Mouse (Mus musculus) induced T-regulatory cell, adult 2 months (primary cell): ENCODE results near the gene Gstp3.
"Not testable (repeated sequence)": the region's sequence is repeated elsewhere in the genome, so short reads cannot be mapped to it uniquely, and the experiment has no call there.

Experiments
- DNase-seq: peaks from one replicate; pipeline ENCODE4 v3.0.0-alpha.2; 2012; ENCODE audit warnings: low read depth

Gene Gstp3

DNA sequence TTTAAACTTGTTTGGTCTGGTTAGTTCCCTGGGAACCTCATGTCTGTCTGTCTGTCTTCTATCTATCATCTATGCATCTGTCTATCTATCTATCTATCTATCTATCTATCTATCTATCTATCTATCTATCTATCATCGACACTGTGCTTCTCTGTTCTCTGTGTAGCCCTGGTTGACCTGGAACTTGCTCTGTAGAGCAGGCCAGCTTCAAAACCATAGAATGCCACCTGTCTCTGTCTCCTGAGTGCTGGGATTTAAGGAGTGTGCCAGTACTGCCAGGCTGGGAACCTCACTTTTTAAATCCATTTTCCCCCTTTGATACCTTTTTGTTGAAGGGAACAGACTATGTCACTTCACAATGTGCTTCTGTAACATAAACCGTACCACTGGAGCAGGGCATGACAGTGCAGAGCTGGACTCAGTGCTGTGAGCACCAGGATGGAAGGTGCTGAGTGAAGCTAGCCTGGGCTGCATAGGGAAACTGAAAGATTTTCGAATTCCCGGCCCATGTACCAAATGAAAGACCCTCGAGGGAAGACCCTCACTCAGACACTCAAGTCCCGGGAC is 1.6 kb upstream of the Gstp3 start:
- peak; percentile 77 for DNase-seq

DNA sequence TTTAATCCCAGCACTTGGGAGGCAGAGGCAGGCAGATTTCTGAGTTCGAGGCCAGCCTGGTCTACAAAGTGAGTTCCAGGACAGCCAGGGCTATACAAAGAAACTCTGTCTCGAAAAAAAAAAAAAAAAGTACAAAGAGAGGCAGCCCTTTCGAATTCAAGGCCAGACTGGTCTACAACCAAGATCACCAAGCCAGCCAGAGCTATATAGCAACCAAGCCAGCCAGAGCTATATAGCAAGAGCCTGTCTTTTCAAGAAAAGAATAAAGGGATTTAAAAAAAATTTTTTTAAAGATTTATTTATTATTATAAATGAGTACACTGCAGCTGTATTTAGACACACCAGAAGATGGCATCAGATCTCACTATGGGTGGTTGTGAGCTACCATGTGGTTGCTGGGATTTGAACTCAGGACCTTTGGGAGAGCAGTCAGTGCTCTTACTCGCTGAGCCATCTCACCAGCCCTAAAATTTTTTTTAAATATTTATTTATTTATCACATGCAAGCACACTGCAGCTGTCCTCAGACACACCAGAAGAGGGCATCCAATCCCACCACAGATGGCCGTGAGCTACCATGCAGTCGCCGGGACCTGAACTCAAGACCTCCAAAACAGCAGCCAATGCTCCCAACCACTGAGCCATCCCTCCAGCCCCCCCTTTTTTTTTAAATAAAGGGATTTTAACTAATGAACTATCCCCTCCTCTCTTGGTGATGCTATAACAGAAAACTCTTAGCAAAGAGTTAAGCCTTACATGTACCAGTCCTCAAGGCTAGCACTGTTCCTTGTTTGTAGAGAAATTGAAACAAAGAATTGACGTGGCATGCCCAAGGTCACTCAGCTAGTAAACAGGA is 902 bp upstream of the Gstp3 start:
- peak; percentile 58 for DNase-seq

DNA sequence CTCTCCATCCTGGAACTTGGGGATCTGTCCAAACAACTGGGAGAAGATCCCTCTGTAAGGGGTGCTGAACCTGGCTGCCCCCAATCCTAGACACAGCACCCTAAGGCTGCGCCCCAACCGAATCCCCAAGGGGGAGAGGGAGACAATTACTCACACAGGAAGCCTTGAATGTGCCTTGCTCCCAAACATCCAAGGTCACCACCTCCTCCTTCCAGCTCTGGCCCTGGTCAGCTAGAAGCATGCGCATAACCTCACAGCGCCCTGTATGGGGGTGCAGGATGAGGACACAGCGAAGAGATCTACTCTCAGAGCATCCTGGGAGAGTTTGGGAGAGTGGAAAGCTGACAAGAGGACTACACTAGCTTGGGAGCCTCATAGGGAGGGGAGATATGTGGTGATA is 788 bp downstream of the Gstp3 start:
- no peak for DNase-seq

DNA sequence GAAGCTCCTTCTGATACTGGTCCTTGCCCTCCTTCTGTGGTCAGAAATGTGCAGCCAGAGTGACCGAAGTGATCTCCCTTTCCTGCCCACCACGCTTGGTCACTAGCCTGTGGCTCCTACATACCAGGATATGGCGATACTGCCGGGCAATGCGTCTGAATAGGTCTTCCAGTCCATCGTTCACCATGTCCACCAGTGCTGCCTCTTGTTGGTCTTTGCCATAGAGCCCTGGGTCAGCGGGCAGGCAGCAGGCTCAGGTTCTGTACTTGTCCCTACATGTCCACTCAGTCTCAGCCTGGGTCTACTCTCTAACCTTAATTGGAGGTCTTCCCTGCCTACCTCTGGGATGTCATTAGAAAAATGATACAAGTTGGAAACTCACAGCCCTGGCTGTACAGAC is 1.4 kb downstream of the Gstp3 start:
- DNase-seq = no peak

DNA sequence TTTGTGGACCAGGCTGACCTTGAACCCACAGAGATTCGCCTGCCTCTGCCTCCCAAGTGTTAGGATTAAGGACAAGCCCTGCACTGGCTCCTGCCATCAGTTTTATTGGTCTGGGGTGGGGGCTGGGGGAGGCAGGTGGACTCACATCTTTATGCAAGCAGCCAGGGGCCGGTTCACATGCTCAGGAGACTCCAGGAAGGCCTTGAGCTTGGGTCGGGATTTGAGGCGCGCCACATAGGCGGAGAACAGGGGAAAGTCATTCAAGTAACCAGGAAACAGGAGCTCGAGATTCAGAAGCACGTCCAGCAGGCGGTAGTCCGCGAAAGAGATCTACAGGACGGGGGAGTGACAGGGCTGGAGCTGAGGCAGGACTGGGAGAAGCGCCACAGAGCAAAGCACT is 2.0 kb downstream of the Gstp3 start:
- no peak for DNase-seq

DNA sequence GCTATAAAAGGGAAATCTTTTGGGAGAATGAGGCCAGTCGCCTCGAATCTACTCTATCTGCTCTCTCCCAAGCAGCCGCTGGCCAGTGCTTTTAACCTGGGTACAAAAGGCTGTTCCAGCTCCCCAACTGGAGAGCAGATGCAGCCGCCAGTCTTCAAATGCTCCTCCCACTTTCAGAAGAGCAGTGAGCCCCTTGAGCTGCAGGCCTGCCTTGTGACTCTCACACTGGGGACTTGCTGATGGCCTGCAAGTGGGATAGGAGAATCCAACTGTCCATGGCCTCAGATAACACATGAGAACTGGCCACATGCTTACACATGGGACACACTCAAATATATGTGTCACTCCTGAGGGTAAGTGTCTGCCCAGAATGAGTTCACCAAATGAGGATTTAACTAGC is 2.6 kb downstream of the Gstp3 start:
- no peak for DNase-seq

DNA sequence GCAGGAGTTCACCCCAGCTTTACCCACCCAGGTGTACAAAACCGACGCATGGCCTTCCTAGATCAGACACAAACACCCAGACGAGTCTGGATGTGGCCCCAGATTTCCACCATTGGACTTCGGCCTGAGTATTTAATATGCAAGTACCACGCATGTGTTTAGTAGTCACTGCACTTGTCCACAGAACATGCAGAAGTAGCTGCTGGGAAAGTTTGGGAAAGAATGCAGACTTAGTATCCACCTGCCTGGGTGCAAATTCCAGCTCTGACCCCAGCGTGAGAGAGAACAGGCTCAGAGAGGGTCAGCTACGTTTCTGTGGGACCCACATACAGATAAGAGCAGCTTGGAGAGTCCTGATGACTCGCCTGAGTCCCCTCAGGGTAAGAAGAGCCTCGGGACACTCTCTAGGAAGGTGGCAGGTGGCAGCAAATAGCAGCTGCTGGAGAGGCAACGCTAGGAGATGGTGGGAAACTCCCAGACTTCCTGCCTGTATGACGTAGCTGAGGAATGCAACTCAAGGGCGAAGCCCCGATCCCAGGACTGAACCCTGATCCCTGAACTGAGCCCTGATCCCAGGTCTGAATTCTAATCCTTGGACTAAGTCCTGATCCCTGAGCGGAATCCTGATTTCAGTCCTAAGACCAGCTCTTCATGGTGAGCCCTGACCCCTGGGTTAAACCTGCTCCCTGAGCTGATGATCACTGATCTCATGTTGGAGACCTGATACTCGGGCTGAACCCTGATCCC is 3.2 kb downstream of the Gstp3 start:
- DNase-seq = no peak

DNA sequence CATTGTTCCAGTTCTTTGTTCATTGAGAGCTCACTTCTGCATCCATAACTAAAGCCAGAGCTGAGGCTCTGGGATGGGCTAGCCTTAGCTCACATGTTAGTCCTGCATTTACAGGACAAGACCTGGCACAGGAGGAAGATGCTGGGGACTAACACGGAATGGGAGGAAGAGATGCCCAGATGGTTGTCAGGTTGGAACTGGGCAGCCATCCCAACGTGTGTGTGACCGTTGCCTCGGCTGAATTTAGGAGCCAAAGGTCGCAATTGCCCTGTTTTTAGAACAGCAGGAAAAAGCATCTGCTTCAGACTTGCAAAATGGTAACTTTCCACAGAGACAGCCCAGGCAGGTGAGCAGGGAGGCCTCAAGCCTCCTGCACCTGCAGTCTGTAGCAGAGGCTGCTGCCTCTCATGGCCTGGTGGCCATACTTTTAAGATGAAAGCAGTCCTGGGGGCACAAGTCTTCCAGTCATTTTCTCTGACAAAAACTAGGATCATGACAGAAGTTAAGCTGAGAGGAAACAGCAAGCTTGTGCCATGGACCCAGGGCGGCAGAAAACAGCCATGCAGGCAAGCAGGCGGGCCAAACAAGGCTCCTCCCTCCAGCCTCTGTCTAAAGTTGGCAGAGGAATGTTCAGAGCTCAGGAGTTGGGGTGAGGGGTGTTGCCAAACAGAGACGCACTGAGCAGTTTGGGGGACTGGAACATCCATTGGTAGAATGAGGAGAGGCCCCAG is 4.0 kb downstream of the Gstp3 start:
- no peak for DNase-seq

DNA sequence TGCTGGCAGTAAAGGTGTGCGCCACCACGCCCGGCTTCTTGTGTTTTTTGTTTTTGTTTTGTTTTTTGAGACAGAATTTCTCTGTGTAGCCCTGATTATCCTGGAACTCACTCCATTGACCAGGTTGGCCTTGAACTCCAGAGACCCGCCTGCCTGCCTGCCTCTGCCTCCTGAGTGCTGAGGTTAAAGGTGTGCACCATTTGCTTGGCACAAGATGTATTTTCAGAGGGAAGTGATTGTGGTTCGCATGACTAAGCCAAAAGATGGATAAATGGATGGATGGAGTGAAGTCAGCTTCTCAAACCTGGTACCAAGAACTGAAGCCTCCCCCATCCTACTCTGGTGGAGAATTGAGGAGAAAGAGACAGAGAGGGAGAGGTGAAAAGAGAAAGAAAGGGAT is 4.8 kb downstream of the Gstp3 start:
- no peak for DNase-seq

DNA sequence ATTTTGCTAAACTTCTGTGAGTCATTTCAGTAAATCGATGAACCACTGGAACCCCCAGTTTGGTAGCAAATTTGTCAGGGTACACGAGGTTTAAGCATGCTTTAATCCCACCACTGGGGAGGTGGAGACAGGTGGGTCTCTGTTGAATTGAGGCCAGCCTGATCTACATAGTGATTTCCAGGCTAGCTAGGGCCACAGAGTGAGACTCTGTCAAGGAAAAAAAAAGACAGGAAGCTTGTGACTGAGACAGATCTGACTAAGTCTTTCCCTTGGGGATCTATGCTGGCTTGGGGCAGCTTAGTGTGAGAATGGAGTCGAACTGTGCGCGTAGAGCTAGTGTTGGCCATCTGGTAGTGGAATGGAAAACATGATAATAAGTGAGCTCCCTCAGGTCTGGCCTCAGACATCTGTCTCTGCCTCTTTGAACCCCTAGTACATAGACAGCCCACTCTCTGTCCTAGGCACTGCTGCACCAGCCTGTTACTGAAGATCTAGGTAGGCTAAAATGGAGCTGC is 6.8 kb downstream of the Gstp3 start:
- peak; percentile 83 for DNase-seq

DNA sequence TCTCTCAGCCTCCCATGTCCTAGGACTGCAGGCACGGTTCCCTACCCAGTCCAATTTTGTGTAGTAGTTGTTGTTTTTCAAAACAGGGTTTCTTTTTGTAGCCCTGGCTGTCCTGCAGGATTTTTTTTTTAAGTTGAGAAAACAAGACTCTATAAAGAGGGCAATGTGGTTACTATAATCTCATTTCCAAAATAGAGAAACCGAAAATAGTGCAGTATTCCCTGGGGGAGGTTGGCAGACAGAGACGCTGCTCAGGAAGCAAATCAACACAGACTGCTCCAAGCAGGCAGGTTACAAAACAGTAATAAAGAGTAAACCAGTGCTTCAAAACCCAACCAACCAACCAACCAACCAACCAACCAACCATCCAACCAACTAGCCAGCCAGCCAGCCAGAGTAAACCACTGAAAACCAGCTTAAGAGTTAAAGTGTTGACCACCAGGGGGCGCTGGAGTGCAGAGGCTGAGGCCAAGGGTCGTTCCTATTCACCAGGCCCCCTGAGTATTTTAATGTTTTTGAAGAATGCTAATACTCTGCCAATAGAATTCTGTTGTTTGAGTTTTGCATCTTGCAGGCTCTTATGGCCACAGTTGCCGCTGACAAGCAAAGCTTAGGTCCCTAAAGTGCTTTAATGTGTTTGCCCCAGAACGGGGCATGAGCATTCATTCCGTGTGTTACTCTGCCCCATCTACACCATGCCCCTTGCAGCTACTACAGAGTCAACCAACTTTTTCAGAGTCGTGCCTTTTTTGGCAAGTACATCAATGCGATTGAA is 7.4 kb downstream of the Gstp3 start:
- DNase-seq = peak; percentile 90

DNA sequence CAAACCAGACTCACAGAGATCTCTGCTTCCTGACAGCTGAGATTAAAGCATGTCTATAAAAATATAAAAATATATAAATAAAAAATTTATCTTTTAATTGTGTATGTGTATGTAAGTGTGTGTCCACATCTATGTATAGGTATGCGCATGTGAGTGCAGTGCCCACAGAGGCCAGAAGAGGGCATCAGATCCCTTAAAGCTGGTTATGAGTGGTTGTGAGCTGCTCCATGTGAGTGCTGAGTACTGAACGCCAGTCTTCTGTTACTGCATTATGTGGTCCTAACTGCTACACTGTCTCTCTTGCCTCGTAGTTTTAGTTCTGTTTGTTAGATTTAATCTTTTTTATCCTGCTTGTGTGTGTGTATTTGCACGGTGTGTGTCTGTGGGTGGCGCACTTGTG is 8.4 kb downstream of the Gstp3 start:
- peak; percentile 60 for DNase-seq

DNA sequence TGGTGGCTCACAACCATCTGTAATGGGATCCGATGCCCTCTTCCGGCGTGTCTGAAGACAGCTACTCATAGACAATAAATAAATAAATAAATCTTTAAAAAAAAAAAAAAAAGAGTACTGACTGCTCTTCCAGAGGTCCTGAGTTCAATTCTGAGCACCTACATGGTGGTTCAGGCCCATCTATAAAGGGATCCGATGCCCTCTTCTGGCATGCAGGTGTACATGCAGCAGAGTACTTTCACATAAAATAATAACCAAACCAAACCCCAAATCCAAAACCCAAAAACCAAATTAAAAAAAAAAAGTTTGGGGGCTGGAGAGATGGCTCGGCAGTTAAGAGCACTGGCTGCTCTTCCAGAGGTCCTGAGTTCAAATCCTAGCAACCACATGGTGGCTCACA is 10.3 kb downstream of the Gstp3 start:
- DNase-seq = not testable (repeated sequence)

DNA sequence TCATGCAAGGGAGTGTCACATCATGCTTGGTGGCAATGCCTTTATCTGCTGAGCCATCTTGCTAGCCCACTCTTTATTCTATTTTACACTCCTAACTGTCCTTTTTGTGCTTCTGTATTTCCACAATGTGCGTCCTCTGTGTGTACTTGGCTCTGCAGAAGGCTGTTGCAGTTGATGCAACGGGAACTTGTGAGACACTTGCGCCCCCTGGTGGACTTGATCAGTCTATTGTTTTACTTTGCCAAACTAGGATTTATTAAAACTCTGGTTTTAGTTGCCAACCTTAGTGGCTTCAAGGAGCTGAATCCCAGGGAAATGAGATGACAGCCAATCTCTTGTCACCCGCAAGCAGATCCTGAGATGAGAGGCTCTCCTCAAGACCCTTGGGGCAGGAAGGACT is 11.5 kb downstream of the Gstp3 start:
- peak; percentile 94 for DNase-seq

DNA sequence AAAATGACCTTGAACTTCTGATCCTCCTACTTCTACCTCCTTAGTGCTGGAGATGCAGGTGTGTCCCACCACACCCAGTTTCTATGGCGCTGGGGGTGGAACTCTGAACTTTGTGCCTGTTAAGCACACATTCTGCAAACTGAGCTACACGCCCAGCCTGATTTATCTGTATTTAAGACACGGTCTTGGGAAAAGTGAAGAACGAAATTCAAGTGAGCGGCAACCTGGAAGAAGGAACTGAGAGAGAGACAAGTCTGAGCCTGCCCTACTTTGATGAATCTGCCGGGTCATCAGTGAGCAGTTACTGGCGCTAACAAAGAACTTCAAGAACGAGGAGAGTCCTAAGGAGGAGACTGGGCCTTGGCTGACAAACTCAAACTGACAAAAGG is 12.5 kb downstream of the Gstp3 start:
- DNase-seq = no peak

DNA sequence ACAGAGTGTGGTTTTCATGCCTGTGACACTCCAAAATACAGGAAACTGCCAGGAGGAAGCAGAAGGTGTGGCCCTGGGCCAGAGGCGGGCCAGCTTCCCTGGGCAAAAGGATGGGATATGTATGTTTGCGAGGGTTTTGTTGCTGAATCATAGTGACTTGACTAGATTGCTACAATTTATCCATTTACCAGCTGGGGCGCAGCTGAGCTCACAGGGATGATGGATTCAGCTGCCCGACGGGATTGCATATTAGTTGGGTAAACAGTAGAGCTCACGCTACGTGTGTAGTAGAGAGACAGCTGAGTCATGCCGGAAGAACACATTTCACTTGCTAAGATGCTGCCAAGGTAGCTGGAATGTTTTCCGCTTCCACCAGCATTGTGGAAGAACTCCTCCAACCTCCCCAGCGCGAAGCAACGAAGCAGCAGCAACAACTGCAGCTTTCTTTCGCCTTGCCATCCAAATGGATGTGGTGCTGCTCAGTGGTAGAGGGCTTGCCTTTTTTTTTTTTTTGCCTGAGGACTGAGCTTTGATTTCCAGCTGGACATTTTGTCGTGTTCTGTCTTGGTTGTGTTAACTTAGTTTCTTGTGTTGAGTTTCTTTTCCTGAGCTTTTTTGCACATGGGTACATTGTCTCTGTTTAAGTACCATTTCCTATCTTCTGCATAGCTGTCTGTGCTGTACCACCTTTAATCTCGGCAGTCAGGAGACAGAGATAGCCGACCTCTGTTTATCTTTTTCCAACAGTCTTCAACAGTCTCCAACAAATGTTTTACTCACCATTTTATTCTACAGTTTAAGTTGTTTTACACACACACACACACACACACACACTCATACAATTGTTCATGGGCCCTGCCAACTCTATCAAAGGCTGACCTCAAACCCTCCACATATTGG is 13.2 kb downstream of the Gstp3 start, which contains the start of gene Gstp2:
TSS of gene Gstp2 (minus strand) at position 58 of the 900 bp plus-strand sequence.
- DNase-seq = peak; percentile 24

DNA sequence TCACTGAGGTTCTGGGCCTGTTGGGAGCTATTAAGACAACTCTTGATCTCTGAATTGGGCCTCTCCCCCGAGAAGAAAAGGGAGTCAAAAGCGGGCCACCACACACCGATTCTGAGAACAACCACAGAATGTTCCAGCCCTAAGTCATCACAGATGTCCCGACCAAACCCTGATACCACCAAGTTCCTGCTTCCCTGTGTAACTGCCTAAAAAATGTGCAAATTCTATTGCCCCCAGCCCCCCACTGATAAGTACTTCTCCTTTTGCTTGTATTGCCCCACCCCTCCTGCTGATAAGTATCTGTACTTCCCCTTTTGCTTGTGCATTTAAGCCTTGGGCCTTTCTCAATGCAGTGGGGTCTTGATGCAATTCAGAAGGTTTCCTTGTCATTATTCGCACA is 15.3 kb downstream of the Gstp3 start:
- peak; percentile 41 for DNase-seq

DNA sequence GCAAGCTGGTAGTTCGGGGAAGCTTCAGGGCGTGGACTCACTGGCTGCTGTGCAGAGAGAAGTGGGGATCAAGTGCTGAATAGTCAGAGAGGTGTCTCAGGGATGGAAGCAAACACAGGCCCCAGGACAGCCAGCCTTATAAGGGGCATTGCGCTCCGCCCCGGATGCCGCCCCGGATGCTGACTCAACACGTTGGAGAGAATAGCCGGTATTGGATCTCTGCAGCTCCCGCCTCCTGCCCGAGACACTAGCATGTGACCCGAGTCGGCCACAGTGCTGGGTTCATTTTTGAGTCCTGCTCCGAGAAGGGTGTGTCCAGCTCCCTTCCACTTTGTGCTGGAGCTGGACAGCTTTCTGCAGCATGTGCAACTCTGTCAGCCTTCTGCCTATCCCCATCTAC is 17.2 kb downstream of the Gstp3 start:
- DNase-seq = no peak

DNA sequence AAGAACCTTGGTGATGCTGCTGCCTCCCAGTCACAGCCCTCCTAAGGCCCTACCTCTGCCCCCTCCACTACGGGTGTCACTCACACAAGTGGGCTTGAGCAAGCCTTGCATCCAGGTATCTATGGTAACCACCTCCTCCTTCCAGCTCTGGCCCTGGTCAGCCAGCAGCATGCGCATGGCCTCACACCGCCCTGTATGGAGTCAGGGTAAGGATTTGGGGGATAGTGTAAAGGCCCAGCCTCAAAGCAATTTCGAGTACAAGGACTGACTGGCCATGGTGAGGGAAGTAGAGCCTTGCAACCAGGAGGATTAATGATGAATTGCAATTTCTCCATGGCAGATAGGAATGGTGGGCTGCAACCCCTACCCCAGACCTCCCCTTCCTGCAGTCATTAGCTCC is 17.9 kb downstream of the Gstp3 start:
- not testable (repeated sequence) for DNase-seq

DNA sequence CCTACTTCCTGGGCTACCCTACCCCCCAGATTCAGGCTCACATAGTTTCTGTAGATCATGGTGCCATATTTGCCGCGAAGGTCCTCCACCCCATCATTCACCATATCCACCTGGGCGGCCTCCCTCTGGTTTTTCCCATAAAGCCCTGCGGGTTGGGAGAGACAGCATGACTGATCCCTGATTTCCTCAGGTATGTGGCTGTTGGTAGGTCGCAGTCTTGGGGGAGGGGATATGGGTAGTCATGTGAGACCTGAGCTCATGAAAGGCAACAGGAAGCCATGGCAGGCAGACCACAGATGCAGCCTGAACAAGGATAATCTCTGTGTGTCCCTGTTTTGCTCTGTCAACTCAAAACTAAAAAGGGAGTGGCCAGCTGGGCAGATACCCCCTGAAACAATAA is 18.4 kb downstream of the Gstp3 start:
- DNase-seq = not testable (repeated sequence)
